Mouse (Mus musculus) embryonic facial prominence, embryonic 13.5 days (tissue): ENCODE data around the gene Emx2. TPM values are rescaled to one million over a fixed set of nuclear protein-coding genes. Genes with fewer than 3 reads are reported as not detected.

Source experiments
- ATAC-seq: fragments of 200-750 bp; cut with Nextera tagmentation; 2 replicates; pipeline ENCODE4 v1.8.0; 2017; ENCODE audit warnings: low read depth; ENCODE audit not compliant: insufficient number of reproducible peaks, insufficient read depth, low FRiP score, low TSS enrichment
- H3K27ac ChIP-seq: fragments of 300-500 bp; sonication (generic); 2 replicates; pipeline ENCODE4 v1.5.1; 2015; ENCODE audit warnings: moderate library complexity, mild to moderate bottlenecking, inconsistent platforms
- H3K27me3 ChIP-seq: fragments of 300-500 bp; sonication (generic); 2 replicates; pipeline ENCODE4 v1.6.1; 2015; ENCODE audit warnings: mild to moderate bottlenecking, inconsistent platforms
- H3K36me3 ChIP-seq: fragments of 300-500 bp; sonication (generic); 2 replicates; pipeline ENCODE4 v1.6.1; 2015; ENCODE audit warnings: mild to moderate bottlenecking, inconsistent platforms
- H3K4me1 ChIP-seq: fragments of 300-500 bp; sonication (generic); 2 replicates; pipeline ENCODE4 v1.6.1; 2015; ENCODE audit warnings: inconsistent platforms
- H3K4me2 ChIP-seq: fragments of 300-500 bp; sonication (generic); 2 replicates; pipeline ENCODE4 v1.6.1; 2015; ENCODE audit warnings: moderate library complexity, mild to moderate bottlenecking, inconsistent platforms
- H3K4me3 ChIP-seq: fragments of 300-500 bp; sonication (generic); 2 replicates; pipeline ENCODE4 v1.5.1; 2015; ENCODE audit warnings: mild to moderate bottlenecking, inconsistent platforms
- H3K9ac ChIP-seq: fragments of 300-500 bp; sonication (generic); 2 replicates; pipeline ENCODE4 v1.6.1; 2015; ENCODE audit warnings: mild to moderate bottlenecking, inconsistent platforms
- H3K9me3 ChIP-seq: fragments of 300-500 bp; sonication (generic); 2 replicates; pipeline ENCODE4 v1.6.1; 2016; ENCODE audit warnings: inconsistent platforms
- WGBS: fragments of 180-500 bp; shearing (Covaris S2); methylation state at CpG from one replicate; pipeline ENCODE4 v1.1.7; 2015; ENCODE audit warnings: mixed read lengths; 5-methylcytosine and 5-hydroxymethylcytosine counted together
- polyA plus RNA-seq: library from polyadenylated mRNA; unstranded; fragments of >200 nt; fragmentation: Nextera tagmentation; extraction: Ambion mirVana; gene quantifications from 2 replicates; pipeline ENCODE4 v1.2.1, GENCODE M21; 2015

Gene Emx2
- polyA plus RNA-seq, 1 experiment from 2014 or later = 23.8 TPM

DNA sequence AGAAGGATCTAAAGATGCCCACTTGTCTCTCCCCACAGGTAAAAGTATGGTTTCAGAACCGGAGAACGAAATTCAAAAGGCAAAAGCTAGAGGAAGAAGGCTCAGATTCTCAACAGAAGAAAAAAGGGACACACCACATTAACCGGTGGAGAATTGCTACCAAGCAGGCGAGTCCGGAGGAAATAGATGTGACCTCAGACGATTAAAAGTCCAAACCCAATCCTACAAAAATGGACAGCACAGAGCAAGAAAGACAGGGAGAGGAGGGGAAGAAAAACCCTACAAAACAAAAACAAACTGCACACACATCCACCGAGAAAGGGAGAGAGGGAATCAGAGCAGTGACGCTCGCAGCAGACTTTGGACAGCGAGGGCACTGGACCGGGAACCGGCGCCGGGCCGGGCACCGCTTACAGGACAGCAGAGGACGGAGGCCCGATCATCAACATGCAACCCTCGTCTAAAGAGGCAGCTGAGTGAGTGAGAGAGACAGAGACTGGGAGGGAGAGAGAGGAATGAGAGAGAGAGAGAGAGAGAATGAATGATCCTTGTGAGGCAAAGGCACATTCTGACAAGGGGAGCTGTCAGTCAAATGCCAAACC is 5.8 kb downstream of the Emx2 start:
- ATAC-seq = no peak
- peak overlapping the region; percentile 87 for H3K9ac ChIP-seq
- H3K9me3 ChIP-seq = no peaks in the 10 kb centered on the region
- peaks cover 27% of the 10 kb centered on the region for H3K4me1 ChIP-seq
- H3K4me3 ChIP-seq = peak overlapping the region; percentile 54
- H3K4me2 ChIP-seq = peak overlapping the region; percentile 64
- no peak overlapping the region for H3K27ac ChIP-seq
- H3K27me3 ChIP-seq = peaks cover 95% of the 10 kb centered on the region
- WGBS = 12% methylated on average over 19 of the region's 19 CpGs
- H3K36me3 ChIP-seq = no peaks in the 10 kb centered on the region

DNA sequence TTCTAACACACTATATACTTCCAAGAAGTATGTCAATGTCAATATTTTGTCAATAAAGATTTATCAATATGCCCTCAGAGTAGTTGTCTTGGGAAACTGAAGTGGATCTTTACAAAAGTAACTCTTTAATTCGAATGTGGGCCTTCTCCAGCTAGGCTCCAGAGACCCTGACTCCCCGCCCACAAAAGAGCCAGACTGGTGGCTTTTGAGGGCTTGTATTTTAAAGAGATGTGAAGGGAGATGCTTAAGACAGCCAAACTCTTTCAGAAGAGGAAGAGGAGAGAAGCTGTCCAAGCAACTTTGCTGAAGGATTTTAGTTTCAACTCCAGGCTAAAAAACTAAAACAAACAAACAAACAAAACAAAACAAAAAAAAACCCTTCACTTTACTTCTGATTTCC is 7.1 kb downstream of the Emx2 start:
- H3K9ac ChIP-seq = no peak overlapping the region
- ATAC-seq = no peak
- WGBS = 18% methylated on average over 2 of the region's 2 CpGs
- H3K4me3 ChIP-seq = no peak overlapping the region
- H3K9me3 ChIP-seq = no peaks in the 10 kb centered on the region
- H3K27ac ChIP-seq = no peak overlapping the region
- H3K4me2 ChIP-seq = peak overlapping the region; percentile 30; the same call in 1 of the 2 replicates
- H3K4me1 ChIP-seq = peaks cover 27% of the 10 kb centered on the region
- H3K36me3 ChIP-seq = no peaks in the 10 kb centered on the region
- peaks cover 97% of the 10 kb centered on the region for H3K27me3 ChIP-seq

DNA sequence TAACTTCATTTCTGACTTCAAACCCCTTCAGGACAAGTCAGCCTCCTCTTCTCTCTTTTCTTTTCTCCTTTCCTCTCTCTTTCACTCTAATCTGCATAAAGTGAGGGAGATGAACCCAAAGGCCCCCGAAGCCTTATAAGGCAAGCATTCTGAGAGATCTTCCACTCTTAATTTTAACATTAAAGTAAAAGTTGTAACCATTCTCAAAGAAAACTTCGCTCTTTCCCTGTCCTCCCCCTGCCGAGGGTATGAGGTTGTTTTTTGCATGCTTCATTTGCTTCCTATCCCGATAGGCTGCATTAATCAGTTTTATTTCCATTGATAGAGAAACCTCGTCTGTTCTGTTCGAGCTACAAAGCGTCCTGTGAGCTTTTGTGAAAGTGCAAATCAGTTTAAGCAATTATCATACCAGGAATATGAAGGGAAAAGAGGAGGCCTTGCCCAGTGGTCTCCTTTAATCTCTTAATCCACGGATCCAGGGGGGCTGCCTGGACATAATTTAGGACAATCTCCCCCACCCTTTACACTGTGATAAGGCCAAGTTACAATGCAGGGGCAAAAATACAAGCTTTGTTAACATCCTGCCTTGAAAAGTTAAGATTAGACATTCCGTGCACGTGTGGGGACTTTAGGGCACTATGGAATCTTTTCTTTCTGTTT is 7.7 kb downstream of the Emx2 start:
- no peak for ATAC-seq
- 16% methylated on average over 10 of the region's 10 CpGs for WGBS
- Histone ChIP-seq H3K27ac (no peak overlapping the region), H3K36me3 (no peaks in the 10 kb centered on the region), H3K27me3 (peaks cover 98% of the 10 kb centered on the region), H3K9me3 (no peaks in the 10 kb centered on the region), H3K4me3 (no peak overlapping the region), H3K4me2 (peak overlapping the region; percentile 19; the same call in 1 of the 2 replicates), H3K9ac (no peak overlapping the region; the same call in 1 of the 2 replicates), H3K4me1 (peaks cover 29% of the 10 kb centered on the region)

DNA sequence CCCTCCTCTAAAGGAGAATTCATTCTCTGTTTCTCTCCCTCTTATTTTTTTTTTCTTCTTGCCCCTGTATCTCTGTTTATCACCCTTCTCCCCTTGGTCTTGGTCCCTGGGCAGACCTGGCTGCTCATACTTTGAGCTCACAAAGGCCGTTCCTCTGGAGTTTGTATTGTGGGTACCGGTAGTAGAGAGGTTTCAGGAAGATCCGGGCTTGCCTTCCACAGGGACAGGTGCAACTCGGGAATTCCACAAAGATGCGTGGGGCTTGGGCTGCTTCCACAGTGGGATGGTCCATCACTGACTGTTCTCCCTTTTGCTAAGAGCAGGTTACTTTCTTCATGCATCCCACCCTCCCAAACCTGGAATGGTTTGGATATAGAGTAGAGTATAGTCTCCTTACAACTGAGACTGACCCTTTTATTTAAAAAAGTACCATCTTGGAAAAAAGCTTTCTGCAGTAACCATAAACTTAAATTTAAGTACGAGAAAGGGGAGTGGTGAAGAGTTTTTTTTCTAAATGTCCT is 8.3 kb downstream of the Emx2 start:
- peak overlapping the region; percentile 50; the same call in 1 of the 2 replicates for H3K4me2 ChIP-seq
- H3K9me3 ChIP-seq = no peaks in the 10 kb centered on the region
- no peak for ATAC-seq
- no peaks in the 10 kb centered on the region for H3K36me3 ChIP-seq
- peaks cover 100% of the 10 kb centered on the region for H3K27me3 ChIP-seq
- H3K4me1 ChIP-seq = peaks cover 33% of the 10 kb centered on the region
- H3K27ac ChIP-seq = no peak overlapping the region
- H3K9ac ChIP-seq = no peak overlapping the region
- 5% methylated on average over 6 of the region's 6 CpGs for WGBS
- no peak overlapping the region for H3K4me3 ChIP-seq

DNA sequence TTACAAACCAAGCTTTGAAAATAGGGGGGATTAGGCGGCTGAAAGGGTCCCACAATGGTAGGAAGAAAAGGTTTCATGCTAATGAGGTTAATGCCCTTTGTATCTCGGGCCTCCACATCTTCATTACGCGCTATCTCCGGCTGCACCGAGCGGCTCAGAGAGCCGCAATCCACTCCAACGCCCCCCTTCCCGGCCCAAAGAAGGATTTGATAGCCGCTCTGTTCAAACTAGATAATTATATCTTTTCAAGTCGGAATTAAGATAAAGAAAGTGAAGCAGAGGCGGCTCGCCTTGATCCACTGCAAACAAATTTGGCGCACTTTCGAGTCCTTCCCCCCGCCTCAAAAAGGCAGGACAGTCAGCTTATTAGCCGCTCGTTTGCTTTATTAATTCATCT is 8.8 kb downstream of the Emx2 start:
- peak overlapping the region; percentile 48; the same call in 1 of the 2 replicates for H3K27ac ChIP-seq
- no peak for ATAC-seq
- peaks cover 100% of the 10 kb centered on the region for H3K27me3 ChIP-seq
- peaks cover 31% of the 10 kb centered on the region for H3K4me1 ChIP-seq
- H3K9ac ChIP-seq = peak overlapping the region; percentile 41; the same call in 1 of the 2 replicates
- H3K36me3 ChIP-seq = no peaks in the 10 kb centered on the region
- WGBS = 6% methylated on average over 19 of the region's 19 CpGs
- no peaks in the 10 kb centered on the region for H3K9me3 ChIP-seq
- H3K4me2 ChIP-seq = peak overlapping the region; percentile 50
- H3K4me3 ChIP-seq = peak overlapping the region; percentile 22

DNA sequence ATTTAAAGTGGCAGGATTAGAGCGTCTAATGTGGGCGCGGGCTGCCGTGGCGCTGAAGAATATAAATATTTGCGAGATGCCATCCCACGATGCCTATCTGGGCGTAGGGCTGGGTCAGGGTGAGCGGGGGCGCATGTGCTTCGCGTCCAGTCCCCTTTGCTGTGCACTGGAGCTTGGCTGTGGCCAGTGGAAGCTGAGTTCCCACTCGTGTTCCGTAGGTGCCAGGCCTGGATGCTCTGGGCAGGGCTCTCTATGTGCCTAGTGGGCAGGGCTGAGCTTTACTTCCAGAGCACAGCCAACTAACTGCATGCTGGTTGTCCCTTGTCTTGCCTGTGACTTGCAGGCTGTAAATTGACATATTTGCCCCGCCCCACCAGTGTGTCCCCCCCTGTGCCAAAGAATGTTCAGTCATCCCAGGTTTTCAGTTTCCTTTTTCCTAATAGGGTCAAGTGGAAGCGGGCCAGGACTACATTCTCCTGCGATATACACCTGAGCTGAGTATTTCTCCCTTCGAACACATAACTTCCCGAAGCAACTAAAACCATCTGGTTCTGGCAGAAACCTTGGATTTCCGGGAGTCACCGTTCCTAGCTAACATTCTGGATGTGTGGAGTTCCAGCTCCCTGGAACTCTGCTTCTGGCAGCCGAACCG is 9.4 kb downstream of the Emx2 start:
- ATAC-seq = no peak
- H3K27ac ChIP-seq = peak overlapping the region; percentile 48

DNA sequence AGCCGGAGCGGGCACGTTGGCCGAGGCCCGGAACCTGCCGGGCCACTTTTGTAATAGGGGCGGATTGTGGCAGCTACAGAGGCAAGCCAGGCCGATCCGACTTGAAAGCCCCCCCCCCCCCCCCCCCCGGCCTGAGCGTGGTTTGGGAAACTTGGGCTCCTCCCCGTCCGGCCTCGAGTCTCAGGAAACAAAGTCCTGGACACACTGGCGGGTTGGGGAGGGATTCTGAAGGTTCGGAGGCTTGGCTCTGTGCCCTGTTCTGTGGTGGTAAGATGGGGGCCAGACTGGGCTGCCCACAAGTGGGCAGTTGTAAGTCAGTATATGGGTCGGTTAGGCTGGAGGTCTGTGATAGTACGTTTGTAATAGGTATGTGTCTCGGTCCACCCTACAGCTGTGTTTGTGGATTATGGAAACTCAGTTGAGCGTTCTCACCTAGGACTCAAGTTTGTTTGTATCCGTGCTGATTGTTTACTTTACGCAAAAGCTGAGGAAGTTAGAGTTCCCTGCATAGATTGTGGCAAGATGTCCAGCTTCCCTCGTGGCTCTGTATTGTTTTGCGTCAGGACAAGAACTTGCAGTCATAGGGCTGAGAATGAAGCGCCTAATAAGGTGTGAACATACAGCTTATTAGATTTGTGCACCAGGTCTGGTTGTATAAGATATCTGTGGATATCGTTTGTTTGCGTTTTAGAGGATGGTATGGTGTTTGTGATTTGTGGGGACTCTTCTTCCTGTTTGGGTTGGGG is 10.1 kb downstream of the Emx2 start:
- no peaks in the 10 kb centered on the region for H3K9me3 ChIP-seq
- 6% methylated on average over 26 of the region's 27 CpGs for WGBS
- peak overlapping the region; percentile 48; the same call in 1 of the 2 replicates for H3K27ac ChIP-seq
- no peaks in the 10 kb centered on the region for H3K36me3 ChIP-seq
- no peak for ATAC-seq
- H3K4me3 ChIP-seq = peak overlapping the region; percentile 22
- peak overlapping the region; percentile 50 for H3K4me2 ChIP-seq
- H3K27me3 ChIP-seq = peaks cover 100% of the 10 kb centered on the region
- peaks cover 31% of the 10 kb centered on the region for H3K4me1 ChIP-seq
- H3K9ac ChIP-seq = no peak overlapping the region

More for the DNA sequence above, 9.4 kb downstream of the Emx2 start:
- WGBS = 1% methylated on average over 23 of the region's 23 CpGs
- Histone ChIP-seq H3K4me1 (peaks cover 31% of the 10 kb centered on the region), H3K4me2 (peak overlapping the region; percentile 50), H3K9me3 (no peaks in the 10 kb centered on the region), H3K36me3 (no peaks in the 10 kb centered on the region), H3K4me3 (peak overlapping the region; percentile 22), H3K9ac (peak overlapping the region; percentile 41; the same call in 1 of the 2 replicates), H3K27me3 (peaks cover 100% of the 10 kb centered on the region)

DNA sequence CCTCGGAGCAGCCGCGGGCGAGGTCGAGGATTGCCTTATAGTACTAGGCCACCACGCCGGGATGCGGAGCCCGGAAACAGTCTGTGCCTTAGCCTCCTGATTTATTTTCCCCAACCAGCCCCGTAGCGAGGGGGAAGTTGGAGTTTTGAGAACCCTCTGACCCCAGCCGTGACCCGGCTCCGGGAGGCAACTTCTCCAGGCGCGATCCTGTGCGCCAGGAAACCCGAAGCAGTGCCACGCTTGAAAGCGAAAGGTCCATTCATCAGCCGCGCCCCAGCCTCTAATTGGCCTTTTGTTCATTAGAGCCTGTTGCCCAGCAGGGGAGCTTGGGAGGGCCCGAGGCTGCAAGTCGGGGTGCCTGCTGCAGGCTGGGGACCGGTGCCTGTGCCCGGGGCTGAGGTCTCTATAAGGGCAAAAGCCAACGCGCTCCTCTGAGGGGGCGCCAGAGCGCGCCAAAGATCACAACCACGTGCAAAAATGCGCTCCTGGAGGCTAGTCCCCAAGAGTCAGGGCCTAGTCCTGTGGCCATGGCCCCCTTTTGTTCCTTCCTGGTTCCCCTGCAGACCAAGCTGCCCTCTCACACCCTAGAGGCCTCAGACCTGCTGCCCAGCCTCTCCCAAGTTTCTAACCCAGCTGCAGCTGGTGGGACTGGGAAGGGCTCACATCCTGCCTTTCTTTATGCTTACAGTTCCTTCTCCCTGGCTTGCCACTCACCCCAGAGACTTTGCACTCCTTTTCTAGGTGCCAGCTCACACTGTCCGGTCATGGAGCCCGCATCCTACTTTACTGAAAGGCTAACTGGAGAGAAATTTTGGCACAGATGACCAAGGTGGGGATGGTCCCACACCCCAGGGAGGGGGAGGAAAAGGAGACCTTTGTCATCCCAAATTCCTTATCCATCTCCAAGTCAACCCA is 11.1 kb downstream of the Emx2 start:
- Histone ChIP-seq H3K9ac (peak overlapping the region; percentile 54), H3K27me3 (peaks cover 93% of the 10 kb centered on the region), H3K4me1 (peaks cover 31% of the 10 kb centered on the region), H3K4me2 (peak overlapping the region; percentile 59), H3K9me3 (no peaks in the 10 kb centered on the region), H3K36me3 (no peaks in the 10 kb centered on the region), H3K4me3 (peak overlapping the region; percentile 32), H3K27ac (0 out of 2 replicates have a peak overlapping the region, but pooled peaks have one; percentile 5)
- WGBS = 3% methylated on average over 35 of the region's 35 CpGs
- ATAC-seq = no peak

DNA sequence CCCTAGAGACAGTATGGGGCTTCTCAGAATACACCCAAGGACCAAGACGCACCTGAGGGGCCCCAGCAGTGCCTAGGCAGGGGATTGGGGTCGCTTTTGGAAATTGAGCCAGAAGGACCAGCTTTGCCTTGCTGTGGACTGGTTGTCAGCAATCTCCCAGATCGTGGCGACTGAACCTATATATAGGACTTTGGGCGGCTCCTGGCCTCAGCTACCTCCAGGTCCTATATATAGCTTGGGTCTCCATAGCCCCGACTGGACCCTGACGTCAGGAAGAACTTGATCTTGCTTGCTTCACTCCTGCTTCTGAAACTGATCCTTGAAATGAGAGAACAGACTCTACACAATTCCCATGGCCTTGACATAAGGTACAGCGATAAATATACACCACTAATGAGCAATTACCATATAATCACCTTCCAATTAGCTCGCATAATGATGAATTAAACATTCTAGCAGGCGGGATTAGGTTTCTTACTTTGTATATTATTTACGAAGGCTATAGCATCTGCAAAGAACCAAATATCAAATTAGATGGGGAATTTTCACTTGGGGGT is 12.0 kb downstream of the Emx2 start:
- peaks cover 31% of the 10 kb centered on the region for H3K4me1 ChIP-seq
- ATAC-seq = no peak
- H3K27ac ChIP-seq = no peak overlapping the region
- H3K27me3 ChIP-seq = peaks cover 85% of the 10 kb centered on the region
- H3K9ac ChIP-seq = no peak overlapping the region
- no peak overlapping the region for H3K4me2 ChIP-seq
- H3K4me3 ChIP-seq = no peak overlapping the region
- H3K36me3 ChIP-seq = no peaks in the 10 kb centered on the region
- no peaks in the 10 kb centered on the region for H3K9me3 ChIP-seq
- WGBS = 18% methylated on average over 11 of the region's 11 CpGs

DNA sequence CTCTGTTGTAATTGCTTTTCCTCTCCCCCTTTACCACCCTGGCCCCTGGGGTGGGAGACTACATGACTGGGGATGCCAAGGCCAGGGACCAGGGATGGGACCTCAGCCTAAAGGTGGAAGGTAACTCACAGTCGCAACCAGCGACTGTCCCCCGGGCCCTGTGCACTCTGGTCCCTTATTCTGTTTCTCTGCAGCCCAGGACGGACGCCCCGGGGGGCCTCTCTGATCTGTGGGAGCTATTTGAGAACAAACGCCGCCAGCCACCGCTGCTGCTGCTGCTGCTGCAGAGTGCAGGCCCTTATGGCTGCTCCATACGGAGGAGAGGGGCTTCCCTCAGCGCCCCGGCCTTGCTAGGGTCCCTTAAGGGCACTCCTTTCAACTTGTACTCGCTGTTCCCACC is 12.7 kb downstream of the Emx2 start:
- Histone ChIP-seq H3K27me3 (peaks cover 81% of the 10 kb centered on the region), H3K27ac (no peak overlapping the region), H3K36me3 (no peaks in the 10 kb centered on the region), H3K9me3 (no peaks in the 10 kb centered on the region), H3K4me3 (peak overlapping the region; percentile 25; the same call in 1 of the 2 replicates), H3K9ac (peak overlapping the region; percentile 41), H3K4me1 (peaks cover 31% of the 10 kb centered on the region), H3K4me2 (peak overlapping the region; percentile 50)
- no peak for ATAC-seq
- 3% methylated on average over 13 of the region's 13 CpGs for WGBS
